In genomic region chr3:127511786-127512746, GRCm38 (mm10) we compare ENCODE assay signal across 25 mouse cellular contexts. TPM values are rescaled to one million over a fixed set of nuclear protein-coding genes. Genes with fewer than 3 reads are reported as not detected.
DNase-seq lines count a peak whose midpoint lies in the region; ATAC-seq and TF ChIP-seq lines count a peak whose summit lies in the region.
"Had no signal": no experiment of that assay in that cellular context is flagged by ENCODE, and none has a peak within 500 bp of the region (broad histone marks: within the 10 kb centered on the region; RNA-seq: fewer than 3 reads in every experiment).

No protein-coding gene starts in this region.

- peak; percentile 96 for ATAC-seq in frontal cortex, adult (ENCODE audit: low TSS enrichment)
- no peak for ATAC-seq in midbrain, postnatal 0 days (ENCODE audit: low FRiP score)
- ATAC-seq: activated CD4-positive, CD25-positive, alpha-beta regulatory T cell, adult 4 months; hindbrain, postnatal 0 days; intestine, embryonic 16.5 days; liver, embryonic 12.5 days had no signal

- DNase-seq in frontal cortex, postnatal 14 days (ENCODE audit: low spot score in 2 of 2): no peak
- DNase-seq in left cerebral cortex, postnatal 25 days (ENCODE audit: low spot score in 2 of 2): peak; percentile 31 to 57
- DNase-seq in left cerebral cortex, postnatal 10 days (ENCODE audit: extremely low spot score in 1 of 2, low spot score in 2 of 2): no peak
- peak; percentile 28 to 33 for DNase-seq in adrenal gland, postnatal 36 days
- peak; percentile 39 for DNase-seq in gastrocnemius, postnatal 25 days
- DNase-seq in midbrain, postnatal 0 days (ENCODE audit: low spot score): no peak
- no peak for DNase-seq in layer of hippocampus, postnatal 25 days (ENCODE audit: extremely low spot score in 1 of 2, low spot score in 1 of 2)
- DNase-seq: B cell, adult 2 months; cerebellum, adult 11-12 months; cerebellum, postnatal 10 days; kidney, adult 9 months; kidney, postnatal 36 days; lung, adult 18-20 months; lung, postnatal 14 days; right cerebral cortex, postnatal 14 days had no signal

- no peak for TF ChIP-seq CTCF in midbrain, postnatal 0 days (IDR thresholded peaks at IDR 0.05)

- H3K27ac ChIP-seq in midbrain, postnatal 0 days (ENCODE audit: low read depth, low read length): no peak overlapping the region
- H3K27ac ChIP-seq: forebrain, embryonic 10.5 days; hindbrain, embryonic 10.5 days; hindbrain, postnatal 0 days; limb, embryonic 12.5 days; liver, embryonic 12.5 days; midbrain, embryonic 12.5 days had no signal

- 82% methylated on average over 12 of the region's 12 CpGs for WGBS in midbrain, postnatal 0 days

- H3K9ac ChIP-seq in midbrain, postnatal 0 days (replicated peaks; ENCODE audit: low read length, poor library complexity, severe bottlenecking): no peak overlapping the region
- H3K9ac ChIP-seq: limb, embryonic 12.5 days; liver, embryonic 12.5 days; midbrain, embryonic 12.5 days had no signal

- H3K27me3 ChIP-seq in midbrain, postnatal 0 days (ENCODE audit: insufficient read depth, low read length): no peaks in the 10 kb centered on the region
- H3K27me3 ChIP-seq: limb, embryonic 12.5 days; liver, embryonic 12.5 days; midbrain, embryonic 12.5 days had no signal

- H3K4me3 ChIP-seq in midbrain, postnatal 0 days (ENCODE audit: low read depth, low read length): no peak overlapping the region
- H3K4me3 ChIP-seq: forebrain, embryonic 10.5 days; hindbrain, embryonic 10.5 days; limb, embryonic 12.5 days; liver, embryonic 12.5 days; midbrain, embryonic 12.5 days had no signal

- H3K4me2 ChIP-seq in midbrain, postnatal 0 days (ENCODE audit: low read depth, low read length, poor library complexity, severe bottlenecking): no peak overlapping the region
- H3K4me2 ChIP-seq: heart, embryonic 11.5 days; limb, embryonic 12.5 days; liver, embryonic 12.5 days; midbrain, embryonic 12.5 days had no signal

- H3K9me3 ChIP-seq in midbrain, postnatal 0 days (ENCODE audit: low read length): no peaks in the 10 kb centered on the region
- H3K9me3 ChIP-seq: forebrain, embryonic 10.5 days; hindbrain, embryonic 10.5 days; limb, embryonic 12.5 days; liver, embryonic 12.5 days; midbrain, embryonic 12.5 days had no signal

- no peaks in the 10 kb centered on the region for H3K4me1 ChIP-seq in midbrain, postnatal 0 days (ENCODE audit: insufficient read depth, low read length)
- H3K4me1 ChIP-seq: limb, embryonic 12.5 days; midbrain, embryonic 12.5 days had no signal

- intact Hi-C loops in left cerebral cortex, postnatal 25 days (cut with DNase I): no loop called here
- intact Hi-C loops in left cerebral cortex, postnatal 10 days (cut with DNase I): no loop called here

- H3K36me3 ChIP-seq in midbrain, postnatal 0 days (ENCODE audit: insufficient read depth, low read length): no peaks in the 10 kb centered on the region
- H3K36me3 ChIP-seq: forebrain, embryonic 10.5 days; hindbrain, embryonic 10.5 days; limb, embryonic 12.5 days; liver, embryonic 12.5 days; midbrain, embryonic 12.5 days had no signal

RNA-seq across cellular contexts. Expression of gene Ank2, which starts 12.9 kb away (rescaled TPM):
- 100 to 1,000 TPM; 905 to 944 TPM for total RNA-seq in left cerebral cortex, postnatal 25 days (2021)
- total RNA-seq in left cerebral cortex, postnatal 10 days (2021): 1,000 to 10,000 TPM; 1,080 to 1,091 TPM
- total RNA-seq in adrenal gland, postnatal 36 days (2021): 10 to 100 TPM; 38.6 to 42.5 TPM
- total RNA-seq in gastrocnemius, postnatal 25 days (2021): 10 to 100 TPM; 93.4 to 95.2 TPM
- 623 and 716 TPM in 2 replicates for total RNA-seq in midbrain, postnatal 0 days (2014; rRNA removed)
- 155 and 200 TPM in 2 replicates for polyA plus RNA-seq in midbrain, postnatal 0 days (2015; fragmentation: Nextera tagmentation; extraction: Ambion mirVana)
- total RNA-seq in layer of hippocampus, postnatal 25 days (2021): 100 to 1,000 TPM; 675 to 811 TPM

RNA-seq across cellular contexts. Expression of gene Larp7, which starts 41.1 kb away (rescaled TPM):
- total RNA-seq in left cerebral cortex, postnatal 25 days (2021): 10 to 100 TPM; 17.8 to 20.1 TPM
- total RNA-seq in left cerebral cortex, postnatal 10 days (2021): 10 to 100 TPM; 17.8 to 18.0 TPM
- 10 to 100 TPM; 21.8 to 23.7 TPM for total RNA-seq in adrenal gland, postnatal 36 days (2021)
- total RNA-seq in gastrocnemius, postnatal 25 days (2021): 1 to 10 TPM; 8.5 to 9.1 TPM
- 9.0 and 14.0 TPM in 2 replicates for total RNA-seq in midbrain, postnatal 0 days (2014; rRNA removed)
- polyA plus RNA-seq in midbrain, postnatal 0 days (2015; fragmentation: Nextera tagmentation; extraction: Ambion mirVana): 27.6 and 31.8 TPM in 2 replicates
- total RNA-seq in layer of hippocampus, postnatal 25 days (2021): 10 to 100 TPM; 16.0 to 17.4 TPM

RNA-seq across cellular contexts. Expression of gene Zgrf1, which starts 41.2 kb away (rescaled TPM):
- total RNA-seq in left cerebral cortex, postnatal 25 days (2021): 1 to 10 TPM; 2.4 to 2.6 TPM
- total RNA-seq in left cerebral cortex, postnatal 10 days (2021): 1 to 10 TPM; 2.5 to 3.0 TPM
- total RNA-seq in adrenal gland, postnatal 36 days (2021): 1 to 10 TPM; 1.3 to 1.5 TPM
- total RNA-seq in gastrocnemius, postnatal 25 days (2021): under 1 TPM; 0.51 to 0.72 TPM
- total RNA-seq in midbrain, postnatal 0 days (2014; rRNA removed): 2.0 and 3.3 TPM in 2 replicates
- polyA plus RNA-seq in midbrain, postnatal 0 days (2015; fragmentation: Nextera tagmentation; extraction: Ambion mirVana): 1.3 and 1.9 TPM in 2 replicates
- 1 to 10 TPM; 2.3 to 2.5 TPM for total RNA-seq in layer of hippocampus, postnatal 25 days (2021)

Comparison
In these comparisons a context has a peak if more than half of its experiments do, and no peak if none do; other contexts are left out.
1. DNase-seq: peak in left cerebral cortex, postnatal 25 days (2 of 2), adrenal gland, postnatal 36 days (2 of 2) and gastrocnemius, postnatal 25 days (single experiment); none in frontal cortex, postnatal 14 days (0 of 2), left cerebral cortex, postnatal 10 days (0 of 2), midbrain, postnatal 0 days (single experiment) and layer of hippocampus, postnatal 25 days (0 of 2).